Mouse (Mus musculus) embryonic facial prominence, embryonic 10.5 days (tissue): ENCODE data around the gene Dgkz. TPM values are rescaled to one million over a fixed set of nuclear protein-coding genes. Genes with fewer than 3 reads are reported as not detected.
A peak's percentile ranks its signal among the peaks of the same experiment; 100 is the strongest.

Experiments
- DNase-seq: peaks from one replicate; pipeline ENCODE4 v3.0.0-alpha.2; 2017; ENCODE audit warnings: low spot score
- H3K27ac ChIP-seq: fragments of 300-500 bp; sonication (generic); replicated peaks from 2 replicates; pipeline ENCODE4 v1.5.1; 2016; ENCODE audit warnings: mild to moderate bottlenecking
- H3K27me3 ChIP-seq: fragments of 300-500 bp; sonication (generic); replicated peaks from 2 replicates; pipeline ENCODE4 v1.6.1; 2016; ENCODE audit warnings: low read depth, mild to moderate bottlenecking; ENCODE audit not compliant: poor library complexity, severe bottlenecking
- H3K36me3 ChIP-seq: fragments of 300-500 bp; sonication (generic); replicated peaks from 2 replicates; pipeline ENCODE4 v1.6.1; 2016; ENCODE audit warnings: mild to moderate bottlenecking, moderate library complexity
- H3K4me1 ChIP-seq: fragments of 300-500 bp; sonication (generic); 2 replicates; pipeline ENCODE4 v1.6.1; 2016
- H3K4me3 ChIP-seq: fragments of 300-500 bp; sonication (generic); 2 replicates; pipeline ENCODE4 v1.5.1; 2016; ENCODE audit warnings: mild to moderate bottlenecking, moderate library complexity
- H3K9me3 ChIP-seq: fragments of 300-500 bp; sonication (generic); 2 replicates; pipeline ENCODE4 v1.6.1; 2016; ENCODE audit warnings: mild to moderate bottlenecking
- WGBS: fragments of 180-500 bp; shearing (Covaris S2); methylation state at CpG from one replicate; pipeline ENCODE4 v1.1.7; 2016; 5-methylcytosine and 5-hydroxymethylcytosine counted together
- polyA plus RNA-seq: library from polyadenylated mRNA; unstranded; fragments of >200 nt; fragmentation: Nextera tagmentation; extraction: Ambion mirVana; gene quantifications from 2 replicates; pipeline ENCODE4 v1.2.1, GENCODE M21; 2016

The Dgkz gene
- polyA plus RNA-seq, 1 experiment from 2014 or later, result 42.1 TPM

- peak; percentile 87 for DNase-seq
- Histone ChIP-seq H3K27me3 (peaks cover 30% of the 10 kb centered on the region), H3K4me3 (peak overlapping the region; percentile 36), H3K27ac (peak overlapping the region; percentile 8; the same call in 1 of the 2 replicates), H3K4me1 (peaks cover 62% of the 10 kb centered on the region), H3K36me3 (peaks cover 32% of the 10 kb centered on the region), H3K9me3 (no peaks in the 10 kb centered on the region)
- WGBS, result 42% methylated on average over 34 of the region's 34 CpGs
Observed at GRCm38 (mm10) chr2:91927826-91928533, 47.7 kb downstream of the Dgkz start.

- H3K4me3 ChIP-seq, result peak within 1 kb of the TSS; percentile 36
- 89% methylated on average over 3 of the region's 3 CpGs for WGBS
- peaks cover 29% of the 10 kb centered on the region for H3K36me3 ChIP-seq
- peak within 1 kb of the TSS; percentile 8; the same call in 1 of the 2 replicates for H3K27ac ChIP-seq
- peaks cover 41% of the 10 kb centered on the region for H3K27me3 ChIP-seq
- DNase-seq, result no peak
- no peaks in the 10 kb centered on the region for H3K9me3 ChIP-seq
- peaks cover 62% of the 10 kb centered on the region for H3K4me1 ChIP-seq
Observed at GRCm38 (mm10) chr2:91926949-91927348, 48.7 kb downstream of the Dgkz start, which contains the start of gene Chrm4. Chrm4 (plus strand) TSS chr2:91927249.

- Histone ChIP-seq H3K27me3 (peaks cover 56% of the 10 kb centered on the region), H3K4me1 (peaks cover 68% of the 10 kb centered on the region), H3K27ac (no peak overlapping the region), H3K9me3 (no peaks in the 10 kb centered on the region), H3K4me3 (no peak overlapping the region), H3K36me3 (peaks cover 29% of the 10 kb centered on the region)
- no peak for DNase-seq
- 89% methylated on average over 15 of the region's 15 CpGs for WGBS
Observed at GRCm38 (mm10) chr2:91925442-91925841, 50.2 kb downstream of the Dgkz start.

- Histone ChIP-seq H3K9me3 (no peaks in the 10 kb centered on the region), H3K27ac (no peak overlapping the region), H3K27me3 (peaks cover 63% of the 10 kb centered on the region), H3K4me3 (no peak overlapping the region), H3K36me3 (peaks cover 27% of the 10 kb centered on the region), H3K4me1 (peaks cover 63% of the 10 kb centered on the region)
- 64% methylated on average over 1 of the region's 1 CpGs for WGBS
- no peak for DNase-seq
Observed at GRCm38 (mm10) chr2:91924726-91925125, 50.9 kb downstream of the Dgkz start.

GRCm38 (mm10) chr2:91923415-91924337 is 52.0 kb downstream of the Dgkz start:
- H3K4me3 ChIP-seq, result peak overlapping the region; percentile 72
- WGBS, result 5% methylated on average over 54 of the region's 54 CpGs
- H3K27ac ChIP-seq, result no peak overlapping the region; the same call in 1 of the 2 replicates
- peaks cover 53% of the 10 kb centered on the region for H3K4me1 ChIP-seq
- H3K27me3 ChIP-seq, result peaks cover 66% of the 10 kb centered on the region
- H3K36me3 ChIP-seq, result peaks cover 26% of the 10 kb centered on the region
- H3K9me3 ChIP-seq, result no peaks in the 10 kb centered on the region
- peak; percentile 86 for DNase-seq

GRCm38 (mm10) chr2:91922586-91923414 is 52.9 kb downstream of the Dgkz start:
- Histone ChIP-seq H3K27me3 (peaks cover 66% of the 10 kb centered on the region), H3K9me3 (no peaks in the 10 kb centered on the region), H3K27ac (peak overlapping the region; percentile 63; the same call in 1 of the 2 replicates), H3K4me1 (peaks cover 44% of the 10 kb centered on the region), H3K4me3 (peak overlapping the region; percentile 72), H3K36me3 (peaks cover 26% of the 10 kb centered on the region)
- WGBS, result 3% methylated on average over 37 of the region's 37 CpGs
- DNase-seq, result peak; percentile 37

GRCm38 (mm10) chr2:91921790-91922570 is 53.7 kb downstream of the Dgkz start:
- H3K4me1 ChIP-seq, result peaks cover 36% of the 10 kb centered on the region
- peak overlapping the region; percentile 72 for H3K4me3 ChIP-seq
- H3K36me3 ChIP-seq, result peaks cover 27% of the 10 kb centered on the region
- peak; percentile 88 for DNase-seq
- peak overlapping the region; percentile 63 for H3K27ac ChIP-seq
- H3K9me3 ChIP-seq, result no peaks in the 10 kb centered on the region
- H3K27me3 ChIP-seq, result peaks cover 66% of the 10 kb centered on the region
- WGBS, result under 1% methylated on average over 64 of the region's 64 CpGs

GRCm38 (mm10) chr2:91921181-91921789 is 54.4 kb downstream of the Dgkz start:
- peak overlapping the region; percentile 72 for H3K4me3 ChIP-seq
- 3% methylated on average over 31 of the region's 31 CpGs for WGBS
- peaks cover 34% of the 10 kb centered on the region for H3K36me3 ChIP-seq
- H3K27me3 ChIP-seq, result peaks cover 66% of the 10 kb centered on the region
- H3K27ac ChIP-seq, result no peak overlapping the region; the same call in 1 of the 2 replicates
- DNase-seq, result peak; percentile 76
- no peaks in the 10 kb centered on the region for H3K9me3 ChIP-seq
- H3K4me1 ChIP-seq, result peaks cover 34% of the 10 kb centered on the region

- H3K4me1 ChIP-seq, result peaks cover 34% of the 10 kb centered on the region
- H3K27ac ChIP-seq, result no peak overlapping the region
- no peaks in the 10 kb centered on the region for H3K9me3 ChIP-seq
- H3K36me3 ChIP-seq, result peaks cover 45% of the 10 kb centered on the region
- 76% methylated on average over 4 of the region's 4 CpGs for WGBS
- H3K27me3 ChIP-seq, result peaks cover 57% of the 10 kb centered on the region
- no peak overlapping the region for H3K4me3 ChIP-seq
- DNase-seq, result no peak
Observed at GRCm38 (mm10) chr2:91920130-91920529, 55.5 kb downstream of the Dgkz start.

GRCm38 (mm10) chr2:91917096-91917495 is 58.6 kb downstream of the Dgkz start:
- H3K36me3 ChIP-seq, result peaks cover 75% of the 10 kb centered on the region
- peaks cover 11% of the 10 kb centered on the region for H3K4me1 ChIP-seq
- no peak for DNase-seq
- 88% methylated on average over 7 of the region's 7 CpGs for WGBS
- H3K27ac ChIP-seq, result no peak overlapping the region
- H3K9me3 ChIP-seq, result no peaks in the 10 kb centered on the region
- peaks cover 27% of the 10 kb centered on the region for H3K27me3 ChIP-seq
- H3K4me3 ChIP-seq, result no peak overlapping the region

- DNase-seq, result no peak
- peaks cover 82% of the 10 kb centered on the region for H3K36me3 ChIP-seq
- H3K4me3 ChIP-seq, result no peak overlapping the region
- H3K4me1 ChIP-seq, result peaks cover 5% of the 10 kb centered on the region
- peaks cover 20% of the 10 kb centered on the region for H3K27me3 ChIP-seq
- H3K27ac ChIP-seq, result no peak overlapping the region
- WGBS, result 91% methylated on average over 7 of the region's 7 CpGs
- H3K9me3 ChIP-seq, result no peaks in the 10 kb centered on the region
Observed at GRCm38 (mm10) chr2:91916346-91916977, 59.2 kb downstream of the Dgkz start.
